Mouse (Mus musculus) B cell, adult 67 days (primary cell): ENCODE measurements around the gene Tbpl1. TPM values are rescaled to one million over a fixed set of nuclear protein-coding genes. Genes with fewer than 3 reads are reported as not detected.

ENCODE experiments used
- total RNA-seq, 2 experiments: library from RNA; stranded (reverse); gene quantifications; 4 replicates each; pipeline ENCODE4 v1.2.4; 2023

Gene Tbpl1
- total RNA-seq, result 10 to 100 TPM; 49.7 to 53.7 TPM

DNA sequence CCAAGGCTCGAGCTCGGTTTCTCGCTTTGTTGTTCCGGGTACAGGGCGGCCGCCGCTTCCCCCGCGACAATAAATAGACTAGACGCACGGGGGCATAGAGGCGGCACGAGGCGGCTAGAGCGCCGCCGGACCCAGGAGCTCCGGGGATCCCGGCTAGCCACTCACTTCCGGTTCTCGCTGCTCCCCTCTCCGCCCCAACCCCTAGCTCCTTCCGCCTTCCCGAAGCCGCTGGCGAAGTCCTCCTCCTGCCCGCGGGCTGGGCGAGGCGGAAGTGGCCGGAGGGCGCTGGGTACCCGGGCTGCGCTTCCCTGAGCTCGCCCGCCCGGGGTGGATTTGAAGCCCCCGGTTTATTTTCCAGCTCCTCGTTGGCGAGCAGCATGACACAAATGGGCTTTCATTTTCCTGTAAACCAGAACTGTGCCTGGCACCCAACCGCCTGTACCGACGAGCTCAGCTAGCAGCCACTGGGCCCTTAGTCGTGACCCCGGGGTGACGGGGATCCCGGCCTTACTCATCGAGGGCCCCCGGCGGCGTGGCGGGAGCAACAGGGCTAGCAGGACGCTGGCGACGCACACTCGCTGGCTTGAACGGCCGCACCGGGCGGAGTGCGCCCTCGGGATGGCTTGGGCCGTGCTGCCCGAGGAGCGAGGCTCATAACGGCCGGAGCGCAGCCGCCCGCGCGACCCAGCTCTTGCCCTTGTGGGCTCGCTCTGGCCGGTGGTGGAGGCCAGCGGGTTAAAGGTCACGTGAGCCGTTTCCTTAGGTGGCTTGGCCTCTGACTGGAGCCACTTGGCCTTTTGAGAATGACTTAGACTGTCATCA is at the start of gene Tbpl1:
TSS of gene Tbpl1 (minus strand) at position 667 of the 822 bp plus-strand sequence.

Other genes starting within 250 kb of the Tbpl1 start
- not detected for gene Slc2a12, start 86.9 kb downstream of the Tbpl1 start, total RNA-seq
- gene Tcf21, start 88.2 kb upstream of the Tbpl1 start, total RNA-seq, result not detected